Mouse (Mus musculus): Measurements from ENCODE around the gene Flnb.

DNA sequence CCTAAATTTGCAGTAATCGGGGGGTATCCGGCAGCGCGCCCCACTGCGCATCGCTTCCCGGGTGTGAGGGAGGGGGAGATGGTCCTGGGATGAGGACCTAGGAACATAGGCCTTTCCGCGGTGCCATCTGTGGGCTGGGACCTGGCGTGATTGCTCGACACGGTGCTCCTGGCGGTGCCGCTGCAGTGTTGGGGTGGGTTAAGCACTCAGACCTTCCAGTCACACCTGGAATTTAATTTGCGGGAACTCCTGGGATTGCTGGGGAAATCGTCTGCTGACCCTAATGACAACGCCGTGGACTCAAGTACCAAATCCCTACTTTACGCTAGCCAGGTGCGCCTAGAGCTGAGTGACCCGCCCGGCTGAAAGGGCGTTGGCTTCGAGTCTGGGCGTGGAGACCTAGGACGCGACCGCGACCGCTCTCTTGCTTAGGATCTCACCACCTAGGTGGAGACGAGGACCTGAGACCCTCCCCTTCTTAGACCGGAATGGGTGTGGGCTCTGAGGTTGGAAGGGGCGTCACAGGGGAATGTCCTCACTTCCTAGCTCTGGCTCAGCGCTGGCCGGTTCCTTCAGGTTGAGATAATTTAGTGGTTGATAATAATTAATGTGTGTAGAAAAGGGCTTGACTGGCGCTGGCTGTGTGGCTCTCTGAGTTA, 835 bp downstream of the Flnb start:
- TF ChIP-seq GATA1 (IDR thresholded peaks at IDR 0.05; ENCODE audit: borderline replicate concordance, low read length) (no peak), FLI1 (IDR thresholded peaks at IDR 0.05; ENCODE audit: low read length) (no peak)

Data from megakaryocyte, embryonic 14.5 days (primary cell).